Mouse (Mus musculus): ENCODE measurements around the gene Dnajc27.

Gene Dnajc27

GRCm38 (mm10) chr12:4082132-4083001, at the start of gene Dnajc27:
TSS of gene Dnajc27 (plus strand) at chr12:4082583.
- peak; percentile 96 for DNase-seq (ENCODE audit: low read depth, low spot score)

DNA sequence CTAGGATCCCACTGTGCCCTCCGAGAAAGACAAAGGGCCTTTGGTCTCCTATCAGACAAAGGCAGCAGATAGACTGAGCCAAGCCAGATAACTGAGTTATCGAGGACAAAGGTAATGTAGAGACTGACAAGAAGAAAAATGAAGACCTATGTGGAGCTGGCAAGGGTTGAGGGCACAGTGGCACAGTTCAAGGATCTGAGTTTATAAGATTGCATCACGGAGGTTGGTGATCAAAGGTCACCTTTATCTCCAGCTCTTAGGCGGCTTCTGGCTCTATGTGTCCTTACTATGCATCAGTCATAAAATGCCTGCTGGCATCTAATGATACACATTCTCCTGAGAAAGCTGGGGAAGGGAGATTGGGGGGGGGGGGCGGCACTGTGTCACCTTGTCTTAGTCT, 46.2 kb upstream of the Dnajc27 start:
- no peak for DNase-seq (ENCODE audit: low read depth, low spot score)

- no peak for DNase-seq (ENCODE audit: low read depth, low spot score)
These were observed 44.9 kb upstream of the Dnajc27 start for GRCm38 (mm10) chr12:4037511-4037910.

- no peak for DNase-seq (ENCODE audit: low read depth, low spot score)
These were observed 44.0 kb upstream of the Dnajc27 start, which contains the start of gene Efr3b for GRCm38 (mm10) chr12:4038061-4039041. TSS of gene Efr3b (minus strand) at chr12:4038915.

DNA sequence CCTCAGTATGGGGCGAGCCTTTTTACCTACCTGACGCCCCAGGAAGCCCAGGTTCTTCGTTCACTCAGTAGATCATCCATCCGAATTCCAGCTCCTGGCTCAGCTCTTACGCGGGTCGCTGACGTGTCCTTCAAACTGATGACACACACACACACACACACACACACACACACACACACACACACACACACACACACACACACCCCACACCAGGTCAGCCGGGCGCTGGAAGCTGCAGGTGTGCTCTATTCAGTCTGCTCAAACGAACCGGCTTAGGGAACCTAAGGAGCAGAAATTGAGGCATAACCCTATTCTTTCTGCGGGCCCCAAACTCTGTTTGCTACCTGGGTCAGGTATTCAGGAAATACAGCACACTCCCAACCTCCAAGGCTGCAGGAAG, 43.3 kb upstream of the Dnajc27 start:
- no peak for DNase-seq (ENCODE audit: low read depth, low spot score)

DNA sequence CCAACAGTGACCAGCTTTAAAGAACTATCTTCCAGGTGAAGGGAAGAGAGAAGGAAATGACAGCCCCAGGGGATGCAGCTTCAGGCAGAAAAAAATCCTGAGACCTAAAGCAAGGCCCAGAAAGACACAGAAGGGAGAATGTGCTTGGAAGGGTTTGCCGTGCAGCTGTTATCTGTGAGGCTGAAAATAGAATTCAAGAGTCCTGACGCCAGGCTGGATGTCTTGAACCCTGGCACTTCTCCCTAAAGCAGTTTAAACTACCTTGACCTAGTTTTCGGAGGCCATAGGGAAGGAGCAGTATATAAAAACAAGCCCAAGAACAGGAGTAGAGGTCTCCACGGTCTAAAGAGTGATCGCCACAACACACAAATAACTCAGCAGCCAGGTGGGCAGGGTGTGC, 40.0 kb upstream of the Dnajc27 start:
- DNase-seq (ENCODE audit: low read depth, low spot score), result no peak

GRCm38 (mm10) chr12:4045992-4046391, 36.4 kb upstream of the Dnajc27 start:
- no peak for DNase-seq (ENCODE audit: low read depth, low spot score)

DNA sequence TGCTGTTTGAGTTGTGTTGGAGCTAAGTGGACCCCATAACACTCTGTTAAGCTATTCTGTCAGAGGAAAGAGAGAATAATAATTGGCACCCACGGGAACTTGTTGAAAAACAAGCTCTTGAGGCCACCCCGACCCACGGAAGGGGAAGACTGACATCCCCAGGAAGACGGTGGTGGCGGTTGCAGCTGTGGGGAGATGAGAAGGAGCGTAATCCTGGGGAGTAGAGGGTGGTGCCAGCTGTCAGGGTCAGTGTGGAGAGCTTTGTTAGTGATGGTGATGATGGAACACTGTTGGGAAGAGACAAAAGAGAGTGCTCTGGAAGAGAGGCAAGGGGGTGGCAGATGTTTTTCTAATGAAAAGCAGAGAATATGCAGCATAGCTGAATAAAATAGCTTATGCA, 34.4 kb upstream of the Dnajc27 start:
- DNase-seq (ENCODE audit: low read depth, low spot score), result no peak

DNA sequence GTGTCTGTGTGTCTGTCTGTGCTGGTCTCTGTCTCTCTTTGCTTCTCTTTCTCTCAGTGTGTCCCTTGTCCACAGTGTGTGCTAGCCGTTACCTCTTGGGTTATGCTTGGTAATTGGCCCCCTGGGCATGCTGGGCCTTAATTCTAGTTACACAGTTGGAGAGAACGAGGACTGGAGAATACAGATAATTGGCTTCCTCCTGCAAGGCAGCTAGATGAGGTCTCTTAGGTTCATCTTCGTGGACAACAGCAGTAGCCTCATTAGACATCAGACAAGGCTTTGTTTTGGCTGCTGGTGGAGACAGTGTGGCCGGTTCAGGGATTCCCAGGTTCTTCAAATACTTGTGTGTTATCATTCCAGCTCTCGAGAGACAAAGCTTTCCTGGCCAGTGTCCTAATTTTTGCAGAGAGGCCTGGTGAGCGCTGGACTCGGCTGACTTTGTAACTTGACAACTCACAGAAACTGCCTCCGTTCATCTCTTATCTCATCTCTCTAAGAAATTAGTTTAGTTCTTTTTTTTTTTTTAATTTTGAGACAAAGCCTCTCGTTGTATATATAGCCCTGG, 31.4 kb upstream of the Dnajc27 start:
- DNase-seq (ENCODE audit: low read depth, low spot score), result no peak

DNA sequence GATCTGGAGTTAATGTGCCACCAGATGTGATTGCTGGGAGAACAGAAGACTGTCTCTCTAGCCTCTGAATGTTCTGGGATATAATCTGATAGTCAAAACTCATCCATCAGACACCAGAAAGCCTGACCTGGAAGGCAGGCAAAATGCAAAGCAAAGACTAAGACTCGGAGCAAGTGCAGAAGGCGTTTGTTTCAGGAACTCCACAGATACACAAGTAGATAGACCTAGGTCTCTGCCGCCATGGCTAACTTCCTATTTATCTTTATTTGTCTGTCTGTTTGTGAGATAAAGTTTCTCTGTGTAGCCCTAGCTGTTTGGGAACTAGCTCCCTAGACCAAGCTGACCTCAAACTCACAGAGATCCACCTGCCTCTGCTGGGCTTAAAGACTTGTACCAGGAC, 28.7 kb upstream of the Dnajc27 start:
- DNase-seq (ENCODE audit: low read depth, low spot score), result no peak

GRCm38 (mm10) chr12:4054845-4055244, 27.5 kb upstream of the Dnajc27 start:
- DNase-seq (ENCODE audit: low read depth, low spot score), result no peak

DNA sequence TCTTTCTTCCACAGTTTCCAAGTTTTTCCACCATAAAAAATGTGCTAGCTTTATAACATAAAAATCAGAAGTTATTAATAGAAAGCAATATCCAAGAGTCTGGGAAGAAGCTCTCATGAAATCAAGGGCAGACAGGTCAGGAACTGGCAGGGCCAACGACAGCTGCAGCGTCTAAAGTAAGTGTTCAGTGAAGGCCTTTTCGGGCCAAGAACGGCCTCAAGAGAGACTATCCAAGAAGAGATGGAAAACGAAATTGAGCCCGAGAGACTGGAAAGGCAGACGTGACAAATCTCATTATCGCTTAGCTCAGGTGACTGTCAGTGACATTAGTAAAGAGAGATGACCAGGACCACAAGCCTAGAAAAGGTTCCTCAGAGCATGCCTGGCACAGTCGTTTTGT, 24.1 kb upstream of the Dnajc27 start:
- DNase-seq (ENCODE audit: low read depth, low spot score), result no peak

DNA sequence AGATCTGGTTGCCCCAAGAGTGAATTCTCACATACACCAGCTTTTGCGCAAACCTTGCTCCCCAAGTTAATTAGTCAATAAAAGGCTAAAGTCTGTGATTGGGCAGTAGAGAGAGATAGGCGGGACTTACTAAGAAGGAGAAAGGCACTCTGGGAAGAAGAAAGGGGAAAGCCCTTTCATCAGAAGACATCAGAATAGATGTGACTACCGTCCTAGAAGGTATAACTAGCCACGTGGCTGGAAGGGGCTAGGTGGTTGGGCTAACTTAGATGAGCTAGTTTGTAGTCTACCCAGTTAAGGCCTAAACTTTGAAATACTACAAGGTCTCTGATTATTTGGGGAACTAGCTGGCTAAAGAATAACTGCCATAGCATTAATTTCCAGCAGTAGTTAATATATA, 22.7 kb upstream of the Dnajc27 start:
- no peak for DNase-seq (ENCODE audit: low read depth, low spot score)

DNA sequence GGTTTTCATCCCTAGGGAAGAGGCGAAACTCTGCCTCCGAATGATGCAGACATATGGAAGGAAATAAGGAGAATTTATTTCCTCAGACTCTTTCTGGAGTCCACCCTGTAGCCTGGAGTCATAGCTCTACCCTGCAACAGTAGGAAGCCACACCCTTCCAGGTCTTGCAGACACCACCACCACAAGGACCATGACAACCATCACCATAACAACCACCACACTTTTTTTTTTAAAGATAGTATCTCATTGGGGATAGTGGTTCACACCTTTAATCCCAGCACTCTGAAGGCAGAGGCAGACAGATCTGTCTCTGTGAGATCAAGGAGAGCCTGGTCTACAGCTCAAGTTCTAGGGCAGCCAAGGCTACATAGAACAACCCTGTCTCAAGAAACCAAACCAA, 16.9 kb upstream of the Dnajc27 start:
- DNase-seq (ENCODE audit: low read depth, low spot score), result no peak

GRCm38 (mm10) chr12:4065944-4066343, 16.4 kb upstream of the Dnajc27 start:
- DNase-seq (ENCODE audit: low read depth, low spot score), result no peak

DNA sequence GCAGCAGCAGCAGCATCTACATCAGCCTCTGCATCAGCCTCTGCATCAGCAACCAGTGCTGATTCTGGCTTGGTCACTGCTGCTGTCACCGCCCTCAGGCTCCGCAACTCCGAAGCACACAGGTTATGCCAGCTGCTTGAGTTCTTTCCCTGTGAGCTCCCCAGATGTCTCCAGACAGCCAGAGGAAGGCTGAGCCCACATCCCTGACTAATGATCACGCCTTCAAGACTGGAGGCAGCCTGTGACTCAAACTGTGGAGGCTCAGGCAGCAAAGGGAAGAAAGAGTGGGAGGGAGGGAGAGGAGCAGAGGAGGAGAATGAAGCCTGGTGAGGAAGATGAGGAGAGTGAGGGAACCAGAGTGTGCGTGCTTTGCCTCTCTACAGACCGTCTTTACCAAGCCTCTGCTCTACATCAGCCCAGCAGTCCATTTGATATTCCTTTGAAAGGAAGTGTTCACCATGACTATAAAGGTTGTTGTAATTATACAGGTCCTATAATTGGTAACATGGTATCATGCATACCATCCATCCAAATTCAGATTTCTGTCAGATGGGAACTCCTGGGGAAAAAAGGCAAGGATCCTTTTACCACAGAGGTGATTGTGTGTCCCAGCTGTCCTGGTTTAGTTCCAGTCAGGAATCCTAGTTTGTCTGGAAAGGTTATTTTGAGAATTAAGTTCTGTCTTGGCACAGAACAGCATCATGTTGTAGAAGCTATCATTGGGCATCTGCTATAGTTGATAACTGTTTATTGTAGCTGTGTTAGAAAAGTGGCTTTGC, 15.5 kb upstream of the Dnajc27 start:
- peak; percentile 79 for DNase-seq (ENCODE audit: low read depth, low spot score)

DNA sequence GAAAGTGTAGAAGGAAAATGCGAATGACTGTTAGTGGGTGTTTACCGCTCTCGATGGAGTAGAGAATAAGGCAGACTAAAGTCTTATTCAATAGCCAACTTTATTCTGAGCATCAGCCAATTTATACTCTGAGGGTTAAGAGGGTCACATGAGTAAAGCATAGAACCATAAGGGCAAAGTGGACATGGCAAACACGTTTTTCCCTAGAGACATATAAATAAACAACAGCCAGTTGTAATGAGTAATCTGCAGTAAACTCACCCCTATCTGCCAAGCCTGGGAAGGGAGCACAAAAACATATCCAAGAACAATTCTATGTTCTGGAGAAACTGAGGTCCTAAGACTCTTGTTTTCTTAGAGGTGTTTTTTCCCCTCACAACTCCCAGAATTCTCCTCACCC, 13.8 kb upstream of the Dnajc27 start:
- no peak for DNase-seq (ENCODE audit: low read depth, low spot score)

DNA sequence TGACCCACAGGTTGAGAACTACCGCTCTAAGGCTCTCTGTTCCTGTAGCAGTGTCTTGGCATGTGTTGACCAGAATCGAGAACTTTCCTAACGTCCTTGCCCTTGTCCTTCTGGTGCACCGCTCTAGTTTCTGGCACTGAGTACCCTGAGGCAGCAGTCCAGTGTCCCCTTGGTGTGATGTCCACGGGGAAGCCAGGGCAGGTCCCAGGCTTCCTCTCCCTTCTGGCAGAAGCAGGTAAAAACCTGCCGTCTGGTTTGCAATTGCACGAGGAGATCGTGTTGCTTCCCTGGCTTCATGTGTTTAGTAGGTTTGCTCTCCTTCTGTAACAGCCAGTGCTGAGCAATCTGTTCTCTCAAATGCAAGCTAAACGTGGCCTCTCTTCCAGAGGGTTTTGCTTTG, 10.7 kb upstream of the Dnajc27 start:
- no peak for DNase-seq (ENCODE audit: low read depth, low spot score)

- DNase-seq (ENCODE audit: low read depth, low spot score), result no peak
These were observed 7.0 kb upstream of the Dnajc27 start for GRCm38 (mm10) chr12:4075407-4075806.

DNA sequence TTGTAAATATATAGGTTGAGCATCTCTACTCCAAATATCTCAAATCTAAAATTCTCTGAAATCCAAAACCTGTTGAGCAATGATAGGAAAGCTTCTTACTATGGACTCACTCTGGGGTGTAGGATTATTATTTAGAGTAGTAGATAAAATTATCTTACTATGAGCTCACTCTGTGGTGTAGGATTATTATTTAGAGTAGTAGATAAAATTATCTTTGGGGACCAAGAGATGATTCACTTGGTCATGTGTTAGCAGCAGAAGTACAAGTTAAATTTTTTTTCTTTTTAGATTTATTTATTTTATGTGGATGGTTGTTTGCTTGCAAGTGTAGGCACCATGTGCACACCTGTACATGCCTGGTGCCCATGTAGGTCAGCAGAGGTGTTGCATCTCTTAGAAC, 6.0 kb upstream of the Dnajc27 start:
- DNase-seq (ENCODE audit: low read depth, low spot score), result no peak

- no peak for DNase-seq (ENCODE audit: low read depth, low spot score)
These were observed 4.3 kb upstream of the Dnajc27 start for GRCm38 (mm10) chr12:4078069-4078468.

Measured in telencephalon, adult 2 months (tissue).